Mouse (Mus musculus): Measurements from ENCODE around the gene Ahcyl1. TPM values are rescaled to one million over a fixed set of nuclear protein-coding genes. Genes with fewer than 3 reads are reported as not detected.

Gene Ahcyl1
- total and polyA plus RNA-seq, 3 experiments, result 31.3 to 83.4 (median 32.5) TPM

DNA sequence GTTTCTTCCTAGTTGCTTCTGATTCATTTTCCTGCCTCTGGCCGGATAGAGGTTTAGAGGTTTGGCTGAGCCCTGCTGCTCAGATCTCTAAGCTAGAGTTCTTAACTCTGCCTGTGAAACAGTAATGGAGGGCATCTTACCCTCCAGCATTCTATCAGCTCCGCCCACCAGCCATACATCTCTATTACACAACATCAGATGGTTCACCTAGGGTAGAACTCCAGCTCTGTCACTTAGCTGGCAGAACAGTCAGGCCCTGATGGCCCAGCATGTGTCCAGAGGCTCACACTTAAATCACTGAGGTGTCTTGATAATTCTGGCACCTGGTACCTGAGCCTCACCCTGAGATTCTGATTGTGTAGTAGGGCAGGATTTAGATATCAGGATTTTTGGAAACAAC is 43.6 kb upstream of the Ahcyl1 start:
- H3K9ac ChIP-seq (ENCODE audit: insufficient read depth, low read depth), result no peak overlapping the region
- H3K4me3 ChIP-seq (replicated peaks in 1 of 3; ENCODE audit: low read depth in 2 of 3, low read length in 2 of 3, poor library complexity in 1 of 3), result no peak overlapping the region
- peaks cover 6 to 20% of the 10 kb centered on the region in 2 experiments; a peak in 3 of 4 replicates for H3K4me1 ChIP-seq (ENCODE audit: control insufficient read depth in 1 of 2, insufficient read depth in 2 of 2)
- TF ChIP-seq MAFK (IDR thresholded peaks at IDR 0.05; ENCODE audit: insufficient replicate concordance, low read length), result no peak
- no peak for TF ChIP-seq JUN (IDR thresholded peaks at IDR 0.05; ENCODE audit: insufficient read depth, low read depth, low read length)
- no peak overlapping the region for H3K4me2 ChIP-seq (ENCODE audit: insufficient read depth, low read depth, poor library complexity, severe bottlenecking)
- dilution Hi-C loops (cut with MboI; ENCODE audit: extremely low pct_ligation_motif_present, extremely low pct_unique_long_range_greater_than_20kb, low sequenced_read_pairs), result no loop called here
- H3K79me2 ChIP-seq (replicated peaks; ENCODE audit: control insufficient read depth, extremely low read depth, insufficient read depth, poor library complexity, severe bottlenecking), result no peaks in the 10 kb centered on the region
- H3K36me3 ChIP-seq (replicated peaks in 1 of 2; ENCODE audit: control insufficient read depth in 1 of 2, insufficient read depth in 1 of 2, low read length in 1 of 2), result peaks cover 0 to 35% of the 10 kb centered on the region in 2 experiments
- no peaks in the 10 kb centered on the region for H3K27me3 ChIP-seq (replicated peaks)
- no peaks in the 10 kb centered on the region for H3K9me3 ChIP-seq (replicated peaks; ENCODE audit: low read length)
- in situ Hi-C loops (cut with MboI; ENCODE audit: low pct_ligation_motif_present, low pct_unique_long_range_greater_than_20kb, low sequenced_read_pairs), result no loop called here
- H3K27ac ChIP-seq (ENCODE audit: insufficient read depth, low read depth), result no peak overlapping the region
- DNase-seq (ENCODE audit: extremely low read depth), result no peak

- no peaks in the 10 kb centered on the region for H3K9me3 ChIP-seq (replicated peaks; ENCODE audit: low read length)
- DNase-seq (ENCODE audit: extremely low read depth), result no peak
- H3K4me1 ChIP-seq (ENCODE audit: control insufficient read depth in 1 of 2, insufficient read depth in 2 of 2), result peaks cover 6 to 20% of the 10 kb centered on the region in 2 experiments; a peak in 3 of 4 replicates
- H3K79me2 ChIP-seq (replicated peaks; ENCODE audit: control insufficient read depth, extremely low read depth, insufficient read depth, poor library complexity, severe bottlenecking), result no peaks in the 10 kb centered on the region
- no peak overlapping the region for H3K9ac ChIP-seq (ENCODE audit: insufficient read depth, low read depth)
- peaks cover 0 to 32% of the 10 kb centered on the region in 2 experiments for H3K36me3 ChIP-seq (replicated peaks in 1 of 2; ENCODE audit: control insufficient read depth in 1 of 2, insufficient read depth in 1 of 2, low read length in 1 of 2)
- H3K27me3 ChIP-seq (replicated peaks), result no peaks in the 10 kb centered on the region
- H3K27ac ChIP-seq (ENCODE audit: insufficient read depth, low read depth), result no peak overlapping the region
- dilution Hi-C loops (cut with MboI; ENCODE audit: extremely low pct_ligation_motif_present, extremely low pct_unique_long_range_greater_than_20kb, low sequenced_read_pairs) (no loop called here), in situ Hi-C loops (cut with MboI; ENCODE audit: low pct_ligation_motif_present, low pct_unique_long_range_greater_than_20kb, low sequenced_read_pairs) (no loop called here)
- no peak overlapping the region for H3K4me2 ChIP-seq (ENCODE audit: insufficient read depth, low read depth, poor library complexity, severe bottlenecking)
- TF ChIP-seq JUN (IDR thresholded peaks at IDR 0.05; ENCODE audit: insufficient read depth, low read depth, low read length), result no peak
- no peak for TF ChIP-seq ZKSCAN1 (IDR thresholded peaks at IDR 0.05; ENCODE audit: borderline replicate concordance, low read depth, low read length)
- no peak for TF ChIP-seq RAD21 (IDR thresholded peaks at IDR 0.05; ENCODE audit: low read depth, low read length)
- no peak for TF ChIP-seq TBP (conservative IDR thresholded peaks at IDR 0.05; ENCODE audit: low read depth, low read length)
- TF ChIP-seq CTCF (conservative IDR thresholded peaks at IDR 0.05 in 1 of 2, IDR thresholded peaks at IDR 0.05 in 1 of 2; ENCODE audit: low read depth in 2 of 2, low read length in 2 of 2), result no peak
- TF ChIP-seq RCOR1 (conservative IDR thresholded peaks at IDR 0.05; ENCODE audit: low read depth, low read length), result no peak
- TF ChIP-seq NELFE (IDR thresholded peaks at IDR 0.05; ENCODE audit: low read depth, low read length), result no peak
- TF ChIP-seq PAX5 (IDR thresholded peaks at IDR 0.05; ENCODE audit: low read length), result no peak
- no peak overlapping the region for H3K4me3 ChIP-seq (replicated peaks in 1 of 3; ENCODE audit: low read depth in 2 of 3, low read length in 2 of 3, poor library complexity in 1 of 3)
Measured at GRCm38 (mm10) chr3:107739456-107739855, 43.1 kb upstream of the Ahcyl1 start.

DNA sequence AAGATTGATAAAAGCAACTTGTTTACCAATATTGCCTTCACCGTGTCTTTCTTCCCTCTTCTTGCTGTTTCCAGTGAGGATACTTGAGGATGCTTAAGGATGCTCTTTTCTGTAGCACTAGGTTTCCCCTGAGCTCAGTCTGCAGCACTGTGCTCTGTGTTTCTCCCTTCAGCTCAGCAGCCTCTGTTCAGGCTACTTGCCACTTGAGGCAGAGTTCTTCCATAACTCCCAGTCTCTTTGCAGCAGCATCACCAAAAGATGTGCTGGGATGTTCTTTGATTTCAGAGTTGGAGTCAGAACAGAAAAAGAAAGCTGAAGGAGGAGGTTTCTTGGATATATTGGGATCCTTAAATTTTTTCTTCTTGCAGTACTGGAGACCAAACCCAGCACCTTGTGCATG is 42.3 kb upstream of the Ahcyl1 start:
- no peak overlapping the region for H3K27ac ChIP-seq (ENCODE audit: insufficient read depth, low read depth)
- H3K9me3 ChIP-seq (replicated peaks; ENCODE audit: low read length), result no peaks in the 10 kb centered on the region
- DNase-seq (ENCODE audit: extremely low read depth), result no peak
- H3K4me1 ChIP-seq (ENCODE audit: control insufficient read depth in 1 of 2, insufficient read depth in 2 of 2), result peaks cover 6 to 20% of the 10 kb centered on the region in 2 experiments; a peak in 3 of 4 replicates
- H3K9ac ChIP-seq (ENCODE audit: insufficient read depth, low read depth), result no peak overlapping the region
- no peak overlapping the region for H3K4me2 ChIP-seq (ENCODE audit: insufficient read depth, low read depth, poor library complexity, severe bottlenecking)
- no peak for TF ChIP-seq CHD2 (IDR thresholded peaks at IDR 0.05; ENCODE audit: low read length)
- no peak for TF ChIP-seq TCF12 (IDR thresholded peaks at IDR 0.05; ENCODE audit: low read depth, low read length)
- no peak for TF ChIP-seq IRF4 (IDR thresholded peaks at IDR 0.05; ENCODE audit: low read depth, low read length)
- TF ChIP-seq ELF1 (IDR thresholded peaks at IDR 0.05; ENCODE audit: low read depth, low read length), result no peak
- no peak for TF ChIP-seq CTCF (conservative IDR thresholded peaks at IDR 0.05 in 1 of 2, IDR thresholded peaks at IDR 0.05 in 1 of 2; ENCODE audit: low read depth in 2 of 2, low read length in 2 of 2)
- no peak for TF ChIP-seq MAZ (IDR thresholded peaks at IDR 0.05; ENCODE audit: low read depth, low read length)
- no peak for TF ChIP-seq MAFK (IDR thresholded peaks at IDR 0.05; ENCODE audit: insufficient replicate concordance, low read length)
- no peak for TF ChIP-seq KAT2A (IDR thresholded peaks at IDR 0.05; ENCODE audit: insufficient replicate concordance, low read length)
- TF ChIP-seq ETS1 (conservative IDR thresholded peaks at IDR 0.05; ENCODE audit: low read depth, low read length), result no peak
- TF ChIP-seq JUND (conservative IDR thresholded peaks at IDR 0.05; ENCODE audit: low read depth, low read length), result no peak
- TF ChIP-seq HCFC1 (IDR thresholded peaks at IDR 0.05; ENCODE audit: low read depth, low read length), result no peak
- no peak for TF ChIP-seq CHD1 (IDR thresholded peaks at IDR 0.05; ENCODE audit: low read depth, low read length)
- TF ChIP-seq GABPA (IDR thresholded peaks at IDR 0.05; ENCODE audit: insufficient replicate concordance, low read depth, low read length), result no peak
- TF ChIP-seq EP300 (IDR thresholded peaks at IDR 0.05; ENCODE audit: low read length), result no peak
- TF ChIP-seq MXI1 (IDR thresholded peaks at IDR 0.05; ENCODE audit: low read depth, low read length), result no peak
- TF ChIP-seq ZC3H11A (IDR thresholded peaks at IDR 0.05; ENCODE audit: low read depth, low read length), result no peak
- TF ChIP-seq TBP (conservative IDR thresholded peaks at IDR 0.05; ENCODE audit: low read depth, low read length), result no peak
- no peak for TF ChIP-seq ZMIZ1 (IDR thresholded peaks at IDR 0.05; ENCODE audit: low read depth, low read length)
- in situ Hi-C loops (cut with MboI; ENCODE audit: low pct_ligation_motif_present, low pct_unique_long_range_greater_than_20kb, low sequenced_read_pairs), result no loop called here
- H3K36me3 ChIP-seq (replicated peaks in 1 of 2; ENCODE audit: control insufficient read depth in 1 of 2, insufficient read depth in 1 of 2, low read length in 1 of 2), result peaks cover 0 to 24% of the 10 kb centered on the region in 2 experiments
- dilution Hi-C loops (cut with MboI; ENCODE audit: extremely low pct_ligation_motif_present, extremely low pct_unique_long_range_greater_than_20kb, low sequenced_read_pairs), result no loop called here
- H3K4me3 ChIP-seq (replicated peaks in 1 of 3; ENCODE audit: low read depth in 2 of 3, low read length in 2 of 3, poor library complexity in 1 of 3), result no peak overlapping the region
- no peaks in the 10 kb centered on the region for H3K79me2 ChIP-seq (replicated peaks; ENCODE audit: control insufficient read depth, extremely low read depth, insufficient read depth, poor library complexity, severe bottlenecking)
- no peaks in the 10 kb centered on the region for H3K27me3 ChIP-seq (replicated peaks)
